Mouse (Mus musculus) brain, embryonic 14.5 days (tissue): ENCODE measurements around the gene Faf1.

Source experiments
- CTCF ChIP-seq: fragments of 200-500 bp; IDR thresholded peaks from 2 replicates; pipeline ENCODE4 v1.5.1; 2012; ENCODE audit warnings: inconsistent platforms, mild to moderate bottlenecking, moderate library complexity, borderline replicate concordance; ENCODE audit not compliant: insufficient read depth, insufficient read length; ENCODE audit errors: extremely low read depth
- POLR2A ChIP-seq: fragments of 200-500 bp; IDR thresholded peaks from 2 replicates; pipeline ENCODE4 v1.6.1; 2012; ENCODE audit warnings: mild to moderate bottlenecking, inconsistent platforms, borderline replicate concordance; ENCODE audit not compliant: poor library complexity, insufficient read depth, insufficient read length, severe bottlenecking; ENCODE audit errors: extremely low read depth

DNA sequence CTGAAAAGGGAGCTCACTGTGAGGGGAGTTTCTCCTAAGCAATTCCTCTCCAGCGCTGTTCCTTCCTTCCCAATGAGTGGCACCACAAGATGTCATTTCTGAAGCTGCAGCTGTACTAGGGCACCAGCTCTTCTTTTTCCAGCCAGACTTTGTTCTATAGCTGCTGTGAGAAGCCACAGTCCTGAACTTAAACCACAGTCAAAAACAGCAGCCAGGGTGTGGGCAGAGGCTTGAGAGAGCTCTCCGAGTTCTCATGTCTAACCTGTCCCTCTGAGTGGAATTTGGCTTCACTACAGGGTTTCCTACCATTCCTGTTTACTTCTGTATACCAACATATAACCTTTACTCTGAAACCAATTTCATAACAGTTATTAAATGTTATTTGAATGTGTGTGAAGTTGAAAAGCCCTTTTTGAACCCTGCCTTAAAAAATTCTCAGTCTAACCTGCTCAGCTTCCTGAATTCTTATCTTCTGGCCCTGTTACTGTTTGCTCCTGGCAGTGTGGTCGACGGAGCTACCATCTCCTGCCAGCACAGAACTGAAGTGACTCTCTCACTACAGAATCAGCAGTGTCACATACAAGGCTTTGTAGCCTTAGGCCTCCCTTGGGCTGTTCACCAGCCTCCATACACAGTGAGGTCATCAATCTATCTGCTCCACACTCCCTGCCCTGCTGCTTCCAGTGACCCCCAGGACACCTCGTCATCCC is 287.3 kb downstream of the Faf1 start:
- no peak for TF ChIP-seq CTCF
- TF ChIP-seq POLR2A = no peak
